Mouse (Mus musculus): ENCODE data around the gene Ubqln4. TPM values are rescaled to one million over a fixed set of nuclear protein-coding genes. Genes with fewer than 3 reads are reported as not detected.
"Not testable (repeated sequence)": the region's sequence is repeated elsewhere in the genome, so short reads cannot be mapped to it uniquely, and the experiment has no call there.

Gene Ubqln4
- total RNA-seq, 1 experiment, result 103 TPM

DNA sequence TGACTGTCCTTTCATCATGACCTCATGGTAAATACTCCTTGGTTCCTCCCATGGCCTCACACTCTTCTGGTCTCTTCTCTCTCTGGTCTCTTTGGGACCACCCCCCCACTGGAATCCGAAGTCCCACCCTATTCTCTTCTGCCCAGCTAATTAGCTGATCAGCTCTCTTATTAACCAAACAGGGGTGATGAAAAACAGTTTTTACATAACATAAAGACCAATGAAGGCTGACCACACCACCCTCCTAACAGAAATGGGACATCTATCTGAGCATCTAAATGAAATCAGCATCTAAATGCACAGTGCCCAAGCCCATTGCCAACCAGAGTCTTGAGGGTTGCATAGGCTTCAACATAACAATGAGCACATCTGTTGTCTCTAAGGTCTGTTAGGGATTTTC lies 18.3 kb downstream of the Ubqln4 start:
- in situ Hi-C loops (cut with MboI; ENCODE audit: low sequenced_read_pairs in 2 of 2, unreplicated experiment in 2 of 2), result no loop called here
- H3K36me3 ChIP-seq (ENCODE audit: control insufficient read depth, insufficient read depth, low read length, poor library complexity, severe bottlenecking), result peaks cover 24% of the 10 kb centered on the region
- peak overlapping the region; percentile 95 for H3K27ac ChIP-seq (ENCODE audit: insufficient read depth, low read depth, low read length, poor library complexity, severe bottlenecking)
- peak; percentile 86 for DNase-seq (ENCODE audit: low read depth, low spot score)
- H3K9me3 ChIP-seq (ENCODE audit: control insufficient read depth, insufficient read depth, low read depth, low read length), result no peaks in the 10 kb centered on the region
- H3K4me1 ChIP-seq (ENCODE audit: control insufficient read depth in 2 of 2, insufficient read depth in 2 of 2, low read length in 2 of 2, poor library complexity in 1 of 2), result peaks cover 4 to 13% of the 10 kb centered on the region in 2 experiments
- TF ChIP-seq HCFC1 (IDR thresholded peaks at IDR 0.05; ENCODE audit: borderline replicate concordance, insufficient read depth, low read length) (no peak), CHD2 (IDR thresholded peaks at IDR 0.05; ENCODE audit: low read depth, low read length) (peak; percentile 67)
- peak overlapping the region; percentile 51 for H3K9ac ChIP-seq (ENCODE audit: insufficient read depth, low read depth, low read length, poor library complexity, severe bottlenecking)
- no peak overlapping the region for H3K4me3 ChIP-seq (ENCODE audit: insufficient read depth in 1 of 2, low read depth in 1 of 2, low read length in 2 of 2, poor library complexity in 1 of 2, severe bottlenecking in 1 of 2)

DNA sequence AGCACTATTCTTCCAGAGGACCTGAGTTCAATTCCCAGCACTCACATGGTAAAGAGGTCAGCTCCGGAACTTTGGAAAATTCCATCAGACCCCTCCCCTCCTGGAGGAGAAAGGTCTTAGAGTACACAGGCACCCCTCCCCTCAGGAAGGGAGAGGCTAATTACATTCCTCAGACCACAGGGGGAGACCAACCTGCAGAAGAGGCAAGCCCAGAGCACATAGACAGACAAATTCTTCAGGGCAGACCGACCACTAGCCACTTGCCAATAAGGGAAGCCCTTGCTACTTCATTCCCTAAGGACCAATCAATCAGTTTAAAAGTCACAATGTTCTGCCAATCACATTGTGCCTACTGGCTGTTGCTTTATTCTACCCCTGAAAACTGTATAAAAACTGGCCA lies 19.3 kb downstream of the Ubqln4 start:
- H3K36me3 ChIP-seq (ENCODE audit: control insufficient read depth, insufficient read depth, low read length, poor library complexity, severe bottlenecking), result peaks cover 20% of the 10 kb centered on the region
- TF ChIP-seq CHD2 (IDR thresholded peaks at IDR 0.05; ENCODE audit: low read depth, low read length) (peak; percentile 72), ZC3H11A (IDR thresholded peaks at IDR 0.05; ENCODE audit: borderline replicate concordance, low read depth, low read length) (no peak), HCFC1 (IDR thresholded peaks at IDR 0.05; ENCODE audit: borderline replicate concordance, insufficient read depth, low read length) (no peak), ZNF384 (IDR thresholded peaks at IDR 0.05; ENCODE audit: low read depth, low read length) (no peak), MAFK (IDR thresholded peaks at IDR 0.05; ENCODE audit: insufficient read depth, low read depth, low read length) (no peak)
- peak overlapping the region; percentile 98; the same call in 1 of the 2 replicates for H3K27ac ChIP-seq (ENCODE audit: insufficient read depth, low read depth, low read length, poor library complexity, severe bottlenecking)
- 0 out of 2 replicates have a peak overlapping the region, but pooled peaks have one; percentile 45 for H3K9ac ChIP-seq (ENCODE audit: insufficient read depth, low read depth, low read length, poor library complexity, severe bottlenecking)
- DNase-seq (ENCODE audit: low read depth, low spot score), result peak; percentile 84
- in situ Hi-C loops (cut with MboI; ENCODE audit: low sequenced_read_pairs in 2 of 2, unreplicated experiment in 2 of 2), result no loop called here
- peaks cover 4 to 13% of the 10 kb centered on the region in 2 experiments for H3K4me1 ChIP-seq (ENCODE audit: control insufficient read depth in 2 of 2, insufficient read depth in 2 of 2, low read length in 2 of 2, poor library complexity in 1 of 2)
- H3K4me3 ChIP-seq (ENCODE audit: insufficient read depth in 1 of 2, low read depth in 1 of 2, low read length in 2 of 2, poor library complexity in 1 of 2, severe bottlenecking in 1 of 2), result no peak overlapping the region
- H3K9me3 ChIP-seq (ENCODE audit: control insufficient read depth, insufficient read depth, low read depth, low read length), result no peaks in the 10 kb centered on the region

DNA sequence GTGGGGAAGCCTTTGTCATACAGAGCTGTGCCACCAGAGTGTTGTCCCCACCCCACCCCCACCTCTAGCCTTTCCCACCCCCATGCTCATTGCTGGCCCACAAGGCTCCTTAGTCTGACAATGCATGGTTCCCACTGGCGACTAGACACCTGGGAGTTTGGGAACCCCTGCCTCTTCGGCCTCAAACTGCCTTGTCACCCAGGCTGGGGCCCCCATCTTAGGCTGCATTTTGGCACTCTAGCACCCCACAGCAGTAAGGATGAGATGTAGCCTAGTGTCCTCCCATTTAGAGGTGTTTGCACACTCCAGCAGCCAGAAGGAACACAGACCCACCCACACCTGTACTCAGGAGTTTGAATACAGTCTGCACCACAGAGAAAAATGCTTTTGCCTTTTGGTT lies 20.3 kb downstream of the Ubqln4 start:
- Histone ChIP-seq H3K27ac (ENCODE audit: insufficient read depth, low read depth, low read length, poor library complexity, severe bottlenecking) (peak overlapping the region; percentile 98), H3K36me3 (ENCODE audit: control insufficient read depth, insufficient read depth, low read length, poor library complexity, severe bottlenecking) (peaks cover 10% of the 10 kb centered on the region), H3K4me3 (ENCODE audit: insufficient read depth in 1 of 2, low read depth in 1 of 2, low read length in 2 of 2, poor library complexity in 1 of 2, severe bottlenecking in 1 of 2) (no peak overlapping the region), H3K9me3 (ENCODE audit: control insufficient read depth, insufficient read depth, low read depth, low read length) (no peaks in the 10 kb centered on the region), H3K4me1 (ENCODE audit: control insufficient read depth in 2 of 2, insufficient read depth in 2 of 2, low read length in 2 of 2, poor library complexity in 1 of 2) (peaks cover 4 to 12% of the 10 kb centered on the region in 2 experiments), H3K9ac (ENCODE audit: insufficient read depth, low read depth, low read length, poor library complexity, severe bottlenecking) (peak overlapping the region; percentile 33; the same call in 1 of the 2 replicates)
- in situ Hi-C loops (cut with MboI; ENCODE audit: low sequenced_read_pairs in 2 of 2, unreplicated experiment in 2 of 2), result no loop called here
- no peak for DNase-seq (ENCODE audit: low read depth, low spot score)
- TF ChIP-seq ZC3H11A (IDR thresholded peaks at IDR 0.05; ENCODE audit: borderline replicate concordance, low read depth, low read length) (no peak), HCFC1 (IDR thresholded peaks at IDR 0.05; ENCODE audit: borderline replicate concordance, insufficient read depth, low read length) (no peak), MAFK (IDR thresholded peaks at IDR 0.05; ENCODE audit: insufficient read depth, low read depth, low read length) (no peak), ZNF384 (IDR thresholded peaks at IDR 0.05; ENCODE audit: low read depth, low read length) (no peak), CHD2 (IDR thresholded peaks at IDR 0.05; ENCODE audit: low read depth, low read length) (no peak)

DNA sequence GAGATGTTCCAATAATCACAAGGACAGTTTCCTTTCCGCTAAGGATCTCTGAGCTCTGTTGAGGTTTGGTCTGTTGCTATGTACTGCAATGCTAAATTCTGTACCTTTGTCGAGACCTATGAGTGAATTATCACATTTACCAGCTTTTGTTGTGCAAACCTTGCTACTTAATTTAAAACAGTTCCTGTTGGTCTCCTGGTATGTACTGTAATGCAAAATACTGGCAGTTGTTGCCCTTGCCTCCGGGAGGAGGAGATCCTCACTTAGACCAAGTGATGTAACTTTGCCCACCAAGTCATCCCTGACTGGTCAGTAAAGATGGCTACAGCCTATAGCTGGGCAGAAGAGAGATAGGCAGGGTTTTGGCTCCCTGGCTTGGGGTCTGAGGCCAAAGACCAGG lies 22.0 kb downstream of the Ubqln4 start, which contains the start of gene Ssr2:
Ssr2 (plus strand) TSS at position 337 of the 400 bp plus-strand sequence.
- Histone ChIP-seq H3K9ac (ENCODE audit: insufficient read depth, low read depth, low read length, poor library complexity, severe bottlenecking) (peak within 1 kb of the TSS; percentile 70), H3K4me3 (ENCODE audit: insufficient read depth in 1 of 2, low read depth in 1 of 2, low read length in 2 of 2, poor library complexity in 1 of 2, severe bottlenecking in 1 of 2) (peak within 1 kb of the TSS; percentile 40 to 64), H3K9me3 (ENCODE audit: control insufficient read depth, insufficient read depth, low read depth, low read length) (no peaks in the 10 kb centered on the region), H3K27ac (ENCODE audit: insufficient read depth, low read depth, low read length, poor library complexity, severe bottlenecking) (peak within 1 kb of the TSS; percentile 95), H3K4me1 (ENCODE audit: control insufficient read depth in 2 of 2, insufficient read depth in 2 of 2, low read length in 2 of 2, poor library complexity in 1 of 2) (peaks cover 4 to 14% of the 10 kb centered on the region in 2 experiments), H3K36me3 (ENCODE audit: control insufficient read depth, insufficient read depth, low read length, poor library complexity, severe bottlenecking) (no peaks in the 10 kb centered on the region)
- TF ChIP-seq MAFK (IDR thresholded peaks at IDR 0.05; ENCODE audit: insufficient read depth, low read depth, low read length) (no peak), ZNF384 (IDR thresholded peaks at IDR 0.05; ENCODE audit: low read depth, low read length) (no peak), CHD2 (IDR thresholded peaks at IDR 0.05; ENCODE audit: low read depth, low read length) (peak; percentile 66; the same call in 1 of the 2 replicates)
- in situ Hi-C loops (cut with MboI; ENCODE audit: low sequenced_read_pairs in 2 of 2, unreplicated experiment in 2 of 2), result no loop called here
- DNase-seq (ENCODE audit: low read depth, low spot score), result peak; percentile 74

DNA sequence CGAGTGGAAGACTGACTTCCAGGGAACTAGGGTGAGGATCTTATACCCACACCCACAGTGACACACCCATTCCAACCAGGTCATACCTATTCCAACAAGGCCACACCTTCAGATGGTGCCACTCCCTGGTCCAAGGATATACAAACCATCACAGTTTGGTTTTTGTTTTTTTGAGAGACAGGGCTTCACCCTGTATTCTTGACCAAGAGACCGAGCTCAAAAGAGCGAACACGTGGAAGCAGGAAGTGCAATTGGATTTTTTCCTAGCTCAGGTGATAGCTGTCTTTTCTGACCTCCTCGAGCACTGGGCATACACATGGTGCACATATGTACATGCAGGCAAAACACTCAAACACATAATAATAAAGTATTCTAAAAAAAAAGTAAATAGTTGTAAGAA lies 24.3 kb downstream of the Ubqln4 start:
- in situ Hi-C loops (cut with MboI; ENCODE audit: low sequenced_read_pairs in 2 of 2, unreplicated experiment in 2 of 2); DNase-seq (ENCODE audit: low read depth, low spot score); H3K9me3 ChIP-seq (ENCODE audit: control insufficient read depth, insufficient read depth, low read depth, low read length): not testable (repeated sequence)
- Histone ChIP-seq H3K9ac (ENCODE audit: insufficient read depth, low read depth, low read length, poor library complexity, severe bottlenecking) (0 out of 2 replicates have a peak overlapping the region, but pooled peaks have one; percentile 3), H3K36me3 (ENCODE audit: control insufficient read depth, insufficient read depth, low read length, poor library complexity, severe bottlenecking) (peaks cover 13% of the 10 kb centered on the region), H3K4me1 (ENCODE audit: control insufficient read depth in 2 of 2, insufficient read depth in 2 of 2, low read length in 2 of 2, poor library complexity in 1 of 2) (peaks cover 4 to 12% of the 10 kb centered on the region in 2 experiments; a peak in 3 of 4 replicates), H3K4me3 (ENCODE audit: insufficient read depth in 1 of 2, low read depth in 1 of 2, low read length in 2 of 2, poor library complexity in 1 of 2, severe bottlenecking in 1 of 2) (peak overlapping the region; percentile 6 to 64; a peak in 2 of 4 replicates), H3K27ac (ENCODE audit: insufficient read depth, low read depth, low read length, poor library complexity, severe bottlenecking) (peak overlapping the region; percentile 95)
